Mouse (Mus musculus) hindbrain, postnatal 0 days (tissue): Measurements from ENCODE around the gene Inpp4a. TPM values are rescaled to one million over a fixed set of nuclear protein-coding genes. Genes with fewer than 3 reads are reported as not detected.

ENCODE experiments used
- ATAC-seq: fragments of 200-750 bp; cut with Nextera tagmentation; 2 replicates; pipeline ENCODE4 v1.8.0; 2017; ENCODE audit warnings: mild to moderate bottlenecking, moderate TSS enrichment, moderate library complexity
- DNase-seq: peaks from one replicate; pipeline ENCODE4 v3.0.0-alpha.2; 2015; ENCODE audit warnings: low spot score
- H3K27ac ChIP-seq: fragments of 300-500 bp; sonication (generic); 2 replicates; pipeline ENCODE4 v1.5.1; 2014; ENCODE audit warnings: mild to moderate bottlenecking
- H3K27me3 ChIP-seq: fragments of 300-500 bp; sonication (generic); 2 replicates; pipeline ENCODE4 v1.6.1; 2014; ENCODE audit warnings: low read length, mixed read lengths; ENCODE audit not compliant: insufficient read depth
- H3K36me3 ChIP-seq: fragments of 300-500 bp; sonication (generic); 2 replicates; pipeline ENCODE4 v1.6.1; 2014; ENCODE audit warnings: low read length, mixed read lengths; ENCODE audit not compliant: insufficient read depth
- H3K4me1 ChIP-seq: fragments of 300-500 bp; sonication (generic); 2 replicates; pipeline ENCODE4 v1.6.1; 2014; ENCODE audit warnings: antibody characterized with exemption, low read length, mixed read lengths; ENCODE audit not compliant: insufficient read depth
- H3K4me2 ChIP-seq: fragments of 300-500 bp; sonication (generic); 2 replicates; pipeline ENCODE4 v1.6.1; 2014; ENCODE audit warnings: low read depth, mild to moderate bottlenecking, low read length, moderate library complexity, mixed read lengths
- H3K4me3 ChIP-seq: fragments of 300-500 bp; sonication (generic); 2 replicates; pipeline ENCODE4 v1.5.1; 2014; ENCODE audit warnings: low read length
- H3K9ac ChIP-seq: fragments of 300-500 bp; sonication (generic); replicated peaks from 2 replicates; pipeline ENCODE4 v1.6.1; 2014; ENCODE audit warnings: mild to moderate bottlenecking, low read length, moderate library complexity, mixed read lengths
- H3K9me3 ChIP-seq: fragments of 300-500 bp; sonication (generic); 2 replicates; pipeline ENCODE4 v1.6.1; 2016; ENCODE audit warnings: low read length, mixed read lengths
- CTCF ChIP-seq: IDR thresholded peaks from 2 replicates; pipeline ENCODE4 v1.5.1; 2016; ENCODE audit warnings: antibody characterized with exemption, control low read depth, low read depth
- WGBS: fragments of 180-500 bp; shearing (Covaris S2); extraction: QIAGEN DNeasy Blood & Tissue Kit; methylation state at CpG from one replicate; pipeline ENCODE4 v1.1.7; 2014; 5-methylcytosine and 5-hydroxymethylcytosine counted together
- polyA plus RNA-seq: library from polyadenylated mRNA; unstranded; fragments of >200 nt; fragmentation: Nextera tagmentation; extraction: Ambion mirVana; gene quantifications from 2 replicates; pipeline ENCODE4 v1.2.1, GENCODE M21; 2015
- total RNA-seq: library from RNA; depleted of rRNA; stranded (reverse); fragments of >200 nt; gene quantifications from 2 replicates; pipeline ENCODE4 v1.2.3, GENCODE M21; 2014

Inpp4a gene
- total and polyA plus RNA-seq, 2 experiments from 2014 or later = 53.6 to 82.5 TPM

- Histone ChIP-seq H3K4me1 (peaks cover 8% of the 10 kb centered on the region; the same call in 1 of the 2 replicates), H3K27ac (no peak overlapping the region), H3K4me3 (no peak overlapping the region), H3K27me3 (no peaks in the 10 kb centered on the region), H3K36me3 (no peaks in the 10 kb centered on the region), H3K9ac (no peak overlapping the region), H3K4me2 (no peak overlapping the region), H3K9me3 (no peaks in the 10 kb centered on the region)
- 87% methylated on average over 7 of the region's 7 CpGs for WGBS
- DNase-seq (no peak), ATAC-seq (no peak)
- no peak for TF ChIP-seq CTCF
Observed at GRCm38 (mm10) chr1:37317644-37318285, 18.1 kb downstream of the Inpp4a start.

- 86% methylated on average over 2 of the region's 2 CpGs for WGBS
- TF ChIP-seq CTCF = no peak
- Histone ChIP-seq H3K4me2 (no peak overlapping the region), H3K27ac (no peak overlapping the region), H3K4me3 (no peak overlapping the region), H3K9me3 (no peaks in the 10 kb centered on the region), H3K9ac (no peak overlapping the region), H3K36me3 (no peaks in the 10 kb centered on the region), H3K4me1 (peaks cover 8% of the 10 kb centered on the region; the same call in 1 of the 2 replicates), H3K27me3 (no peaks in the 10 kb centered on the region)
- DNase-seq (no peak), ATAC-seq (no peak)
Observed at GRCm38 (mm10) chr1:37318558-37318957, 18.9 kb downstream of the Inpp4a start.

- DNase-seq (no peak), ATAC-seq (no peak)
- peaks cover 3% of the 10 kb centered on the region; the same call in 1 of the 2 replicates for H3K4me1 ChIP-seq
- no peak overlapping the region for H3K27ac ChIP-seq
- H3K27me3 ChIP-seq = no peaks in the 10 kb centered on the region
- H3K9ac ChIP-seq = no peak overlapping the region
- no peak overlapping the region for H3K4me2 ChIP-seq
- 84% methylated on average over 2 of the region's 2 CpGs for WGBS
- no peaks in the 10 kb centered on the region for H3K36me3 ChIP-seq
- no peaks in the 10 kb centered on the region for H3K9me3 ChIP-seq
- TF ChIP-seq CTCF = no peak
- no peak overlapping the region for H3K4me3 ChIP-seq
Observed at GRCm38 (mm10) chr1:37322690-37323089, 23.0 kb downstream of the Inpp4a start.

- ATAC-seq = no peak
- 91% methylated on average over 4 of the region's 4 CpGs for WGBS
- no peaks in the 10 kb centered on the region for H3K9me3 ChIP-seq
- no peak for DNase-seq
- H3K4me1 ChIP-seq = peaks cover 3% of the 10 kb centered on the region; the same call in 1 of the 2 replicates
- H3K36me3 ChIP-seq = no peaks in the 10 kb centered on the region
- no peaks in the 10 kb centered on the region for H3K27me3 ChIP-seq
- no peak for TF ChIP-seq CTCF
- no peak overlapping the region for H3K27ac ChIP-seq
- no peak overlapping the region for H3K9ac ChIP-seq
- H3K4me2 ChIP-seq = no peak overlapping the region
- no peak overlapping the region for H3K4me3 ChIP-seq
Observed at GRCm38 (mm10) chr1:37323208-37323607, 23.5 kb downstream of the Inpp4a start.

GRCm38 (mm10) chr1:37324569-37324968, 24.9 kb downstream of the Inpp4a start:
- Histone ChIP-seq H3K9ac (no peak overlapping the region), H3K4me2 (no peak overlapping the region), H3K36me3 (no peaks in the 10 kb centered on the region), H3K4me3 (no peak overlapping the region), H3K9me3 (no peaks in the 10 kb centered on the region), H3K27me3 (no peaks in the 10 kb centered on the region), H3K4me1 (no peaks in the 10 kb centered on the region), H3K27ac (no peak overlapping the region)
- DNase-seq (no peak), ATAC-seq (no peak)
- WGBS = 44% methylated on average over 5 of the region's 5 CpGs
- no peak for TF ChIP-seq CTCF

DNA sequence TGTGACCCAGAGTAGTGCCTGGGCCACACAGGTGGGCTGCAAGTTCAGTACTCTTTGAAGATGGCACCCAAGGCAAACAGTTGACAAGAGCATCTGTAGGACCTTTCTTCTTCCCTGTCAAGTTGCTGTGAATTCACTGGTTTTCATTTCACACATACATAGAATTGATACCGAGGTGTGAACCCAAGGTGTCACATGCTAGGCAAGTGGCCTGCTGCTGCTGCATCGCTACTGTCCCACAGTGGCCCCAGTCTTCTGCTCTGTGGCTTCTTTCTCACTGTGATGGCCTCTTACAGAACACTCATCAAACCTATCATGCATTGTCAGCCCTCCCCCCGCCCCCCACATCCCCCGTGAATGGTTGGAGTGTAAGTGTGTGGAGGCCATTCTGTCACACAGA, 27.6 kb downstream of the Inpp4a start:
- TF ChIP-seq CTCF = no peak
- Histone ChIP-seq H3K4me2 (no peak overlapping the region), H3K36me3 (no peaks in the 10 kb centered on the region), H3K27me3 (no peaks in the 10 kb centered on the region), H3K4me1 (peaks cover 6% of the 10 kb centered on the region; the same call in 1 of the 2 replicates), H3K4me3 (no peak overlapping the region), H3K9ac (no peak overlapping the region), H3K9me3 (no peaks in the 10 kb centered on the region), H3K27ac (no peak overlapping the region)
- ATAC-seq (no peak), DNase-seq (no peak)
- WGBS = 84% methylated on average over 4 of the region's 4 CpGs

- Histone ChIP-seq H3K4me2 (no peak overlapping the region), H3K9me3 (no peaks in the 10 kb centered on the region), H3K27ac (no peak overlapping the region), H3K36me3 (no peaks in the 10 kb centered on the region), H3K4me1 (peaks cover 13% of the 10 kb centered on the region), H3K4me3 (no peak overlapping the region), H3K27me3 (no peaks in the 10 kb centered on the region), H3K9ac (no peak overlapping the region)
- TF ChIP-seq CTCF = peak; percentile 32; the same call in 1 of the 2 replicates
- WGBS = 89% methylated on average over 3 of the region's 3 CpGs
- ATAC-seq (no peak), DNase-seq (no peak)
Observed at GRCm38 (mm10) chr1:37329132-37329531, 29.5 kb downstream of the Inpp4a start.
